8 mouse cellular contexts compared by ENCODE assay signal in genomic region chr5:115483947-115484920, GRCm38 (mm10). TPM values are rescaled to one million over a fixed set of nuclear protein-coding genes. Genes with fewer than 3 reads are reported as not detected.
DNase-seq lines count a peak whose midpoint lies in the region; ATAC-seq and TF ChIP-seq lines count a peak whose summit lies in the region.

Gene Sirt4 (minus strand): TSS chr5:115484725.

- 7% methylated on average over 30 of the region's 30 CpGs for WGBS in embryonic facial prominence, embryonic 13.5 days
- WGBS in kidney, adult 2 months, result 4% methylated on average over 30 of the region's 30 CpGs
- WGBS in limb, embryonic 12.5 days, result 8% methylated on average over 30 of the region's 30 CpGs
- WGBS in midbrain, embryonic 15.5 days, result 7% methylated on average over 30 of the region's 30 CpGs

- H3K4me1 ChIP-seq in embryonic facial prominence, embryonic 13.5 days, result peaks cover 29% of the 10 kb centered on the region
- H3K4me1 ChIP-seq in kidney, adult 2 months (ENCODE audit: control insufficient read depth, insufficient read depth, low read length), result peaks cover 8% of the 10 kb centered on the region; the same call in 1 of the 2 replicates
- H3K4me1 ChIP-seq in limb, embryonic 12.5 days (replicated peaks), result peaks cover 25% of the 10 kb centered on the region
- H3K4me1 ChIP-seq in midbrain, embryonic 15.5 days, result peaks cover 32% of the 10 kb centered on the region

- TF ChIP-seq CTCF in kidney, adult 2 months (conservative IDR thresholded peaks at IDR 0.05; ENCODE audit: insufficient read depth, insufficient read length, low read depth, low read length), result no peak

- H3K9me3 ChIP-seq in embryonic facial prominence, embryonic 13.5 days, result no peaks in the 10 kb centered on the region
- no peaks in the 10 kb centered on the region for H3K9me3 ChIP-seq in limb, embryonic 12.5 days
- H3K9me3 ChIP-seq in midbrain, embryonic 15.5 days, result no peaks in the 10 kb centered on the region

- peaks cover 12% of the 10 kb centered on the region; the same call in 1 of the 2 replicates for H3K36me3 ChIP-seq in embryonic facial prominence, embryonic 13.5 days
- no peaks in the 10 kb centered on the region; the same call in 1 of the 2 replicates for H3K36me3 ChIP-seq in kidney, adult 2 months (ENCODE audit: control insufficient read depth, insufficient read depth, low read length)
- H3K36me3 ChIP-seq in limb, embryonic 12.5 days, result peaks cover 6% of the 10 kb centered on the region
- H3K36me3 ChIP-seq in midbrain, embryonic 15.5 days (replicated peaks), result no peaks in the 10 kb centered on the region

- H3K9ac ChIP-seq in embryonic facial prominence, embryonic 13.5 days, result peak within 1 kb of the TSS; percentile 74
- peak within 1 kb of the TSS; percentile 44 for H3K9ac ChIP-seq in limb, embryonic 12.5 days (replicated peaks)
- peak within 1 kb of the TSS; percentile 59 for H3K9ac ChIP-seq in midbrain, embryonic 15.5 days

- TF ChIP-seq POLR2A in kidney, adult 2 months (IDR thresholded peaks at IDR 0.05; ENCODE audit: low read depth, low read length), result no peak

- peak within 1 kb of the TSS; percentile 71 for H3K4me2 ChIP-seq in embryonic facial prominence, embryonic 13.5 days
- peak within 1 kb of the TSS; percentile 61 for H3K4me2 ChIP-seq in limb, embryonic 12.5 days
- H3K4me2 ChIP-seq in midbrain, embryonic 15.5 days, result peak within 1 kb of the TSS; percentile 70

- peak; percentile 77 for ATAC-seq in embryonic facial prominence, embryonic 13.5 days (ENCODE audit: insufficient number of reproducible peaks, insufficient read depth, low FRiP score, low TSS enrichment, low read depth)
- ATAC-seq in limb, embryonic 12.5 days (ENCODE audit: insufficient number of reproducible peaks, insufficient read depth, low FRiP score, low TSS enrichment, low read depth), result peak; percentile 79
- ATAC-seq in midbrain, embryonic 15.5 days (replicated peaks), result peak; percentile 89

- H3K4me3 ChIP-seq in embryonic facial prominence, embryonic 13.5 days, result peak within 1 kb of the TSS; percentile 52
- H3K4me3 ChIP-seq in kidney, adult 2 months (ENCODE audit: insufficient read depth, low read depth, low read length), result peak within 1 kb of the TSS; percentile 64
- peak within 1 kb of the TSS; percentile 42 for H3K4me3 ChIP-seq in limb, embryonic 12.5 days (replicated peaks)
- H3K4me3 ChIP-seq in midbrain, embryonic 15.5 days, result peak within 1 kb of the TSS; percentile 48

- peak; percentile 99 for DNase-seq in 416B (ENCODE audit: low read depth)
- DNase-seq in adrenal gland, postnatal 25 days, result peak; percentile 61
- DNase-seq in heart, adult 18-20 months, result peak; percentile 94 to 95
- DNase-seq in kidney, adult 2 months, result peak; percentile 96
- peak; percentile 76 to 78 for DNase-seq in spleen, postnatal 4 days (ENCODE audit: low spot score in 2 of 2)

- peak within 1 kb of the TSS; percentile 84 for H3K27ac ChIP-seq in embryonic facial prominence, embryonic 13.5 days
- peak within 1 kb of the TSS; percentile 75 for H3K27ac ChIP-seq in kidney, adult 2 months (ENCODE audit: insufficient read depth, low read depth, low read length)
- H3K27ac ChIP-seq in limb, embryonic 12.5 days, result no peak within 1 kb of the TSS
- peak within 1 kb of the TSS; percentile 89 for H3K27ac ChIP-seq in midbrain, embryonic 15.5 days

- H3K27me3 ChIP-seq in embryonic facial prominence, embryonic 13.5 days, result peaks cover 28% of the 10 kb centered on the region
- H3K27me3 ChIP-seq in kidney, adult 2 months (replicated peaks; ENCODE audit: control insufficient read depth, insufficient read depth, low read length), result no peaks in the 10 kb centered on the region
- peaks cover 30% of the 10 kb centered on the region for H3K27me3 ChIP-seq in limb, embryonic 12.5 days
- H3K27me3 ChIP-seq in midbrain, embryonic 15.5 days (replicated peaks), result peaks cover 3% of the 10 kb centered on the region

RNA-seq across cellular contexts. Expression of gene Sirt4, which starts in this region (rescaled TPM):
- total RNA-seq in adrenal gland, postnatal 25 days (2021), result 25.2 and 38.3 TPM in 2 replicates
- polyA plus RNA-seq in embryonic facial prominence, embryonic 13.5 days (2015; fragmentation: Nextera tagmentation; extraction: Ambion mirVana), result 24.8 and 28.1 TPM in 2 replicates
- 10 to 100 TPM; 13.6 to 19.5 TPM for total RNA-seq in heart, adult 18-20 months (2021)
- polyA plus RNA-seq in kidney, adult 2 months (2012; rRNA removed), result 34.0 and 49.3 TPM in 2 replicates
- polyA plus RNA-seq in limb, embryonic 12.5 days (2016; fragmentation: Nextera tagmentation; extraction: Ambion mirVana), result 21.9 and 24.9 TPM in 2 replicates
- polyA plus RNA-seq in midbrain, embryonic 15.5 days (2015; fragmentation: Nextera tagmentation; extraction: Ambion mirVana), result 31.6 and 32.6 TPM in 2 replicates
